In the genomic region with DNA sequence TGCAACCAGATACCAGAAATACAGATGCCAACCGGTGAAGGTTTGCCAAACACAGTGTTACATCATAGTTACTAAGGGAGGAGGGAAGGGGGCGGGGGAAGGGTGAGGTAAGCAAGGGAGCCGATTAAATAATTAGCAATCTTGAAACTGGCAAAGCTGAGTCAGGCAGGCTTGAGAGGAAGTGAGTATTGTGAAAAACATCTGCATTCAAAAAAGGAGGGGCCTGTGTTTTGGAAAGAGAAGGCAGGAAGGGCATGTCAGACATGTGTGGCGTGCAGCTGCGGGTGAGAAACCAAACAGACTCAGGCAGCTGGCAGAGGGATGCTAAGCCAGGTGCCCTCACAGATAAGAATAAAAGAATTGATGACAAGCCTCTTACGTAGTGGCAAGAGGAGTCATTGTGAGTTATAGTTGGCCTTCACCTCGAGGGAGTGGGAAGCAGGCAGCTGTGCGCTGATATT, we compare ENCODE assay signal across 9 mouse cellular contexts. TPM values are rescaled to one million over a fixed set of nuclear protein-coding genes. Genes with fewer than 3 reads are reported as not detected.
DNase-seq lines count a peak whose midpoint lies in the region; ATAC-seq and TF ChIP-seq lines count a peak whose summit lies in the region.
"Had no signal": no experiment of that assay in that cellular context is flagged by ENCODE, and none has a peak within 500 bp of the region (broad histone marks: within the 10 kb centered on the region; RNA-seq: fewer than 3 reads in every experiment).

No protein-coding gene starts in this region.

- no peaks in the 10 kb centered on the region for H3K36me3 ChIP-seq in heart, postnatal 0 days (replicated peaks; ENCODE audit: control insufficient read depth, insufficient read depth, low read length)
- H3K36me3 ChIP-seq in megakaryocyte, embryonic 14.5 days (replicated peaks; ENCODE audit: low read length), result peaks cover 16% of the 10 kb centered on the region
- peaks cover 8% of the 10 kb centered on the region for H3K36me3 ChIP-seq in midbrain, embryonic 10.5 days
- H3K36me3 ChIP-seq in midbrain, embryonic 14.5 days (ENCODE audit: control insufficient read depth, insufficient read depth, low read length), result 0 out of 2 replicates have a peak, but pooled peaks cover 3% of the 10 kb centered on the region

- ATAC-seq in heart, postnatal 0 days (ENCODE audit: insufficient read depth, low read depth), result no peak
- ATAC-seq in midbrain, embryonic 14.5 days (ENCODE audit: low FRiP score, low TSS enrichment), result no peak

- H3K27me3 ChIP-seq in heart, postnatal 0 days (ENCODE audit: control insufficient read depth, insufficient read depth, low read length), result no peaks in the 10 kb centered on the region
- H3K27me3 ChIP-seq in megakaryocyte, embryonic 14.5 days (replicated peaks), result peaks cover 17% of the 10 kb centered on the region
- no peaks in the 10 kb centered on the region for H3K27me3 ChIP-seq in midbrain, embryonic 10.5 days (ENCODE audit: low read depth, poor library complexity, severe bottlenecking)
- H3K27me3 ChIP-seq in midbrain, embryonic 14.5 days (ENCODE audit: control insufficient read depth, insufficient read depth, low read length), result no peaks in the 10 kb centered on the region
- H3K27me3 ChIP-seq: limb, embryonic 15.5 days had no signal

- H3K4me2 ChIP-seq in heart, postnatal 0 days (ENCODE audit: low read depth, low read length), result no peak overlapping the region
- no peak overlapping the region for H3K4me2 ChIP-seq in midbrain, embryonic 14.5 days (ENCODE audit: low read length)
- H3K4me2 ChIP-seq: limb, embryonic 15.5 days had no signal

- no peaks in the 10 kb centered on the region; the same call in 1 of the 2 replicates for H3K4me1 ChIP-seq in heart, postnatal 0 days (ENCODE audit: control insufficient read depth, insufficient read depth)
- H3K4me1 ChIP-seq in megakaryocyte, embryonic 14.5 days, result peaks cover 68% of the 10 kb centered on the region
- peaks cover 20% of the 10 kb centered on the region for H3K4me1 ChIP-seq in midbrain, embryonic 10.5 days
- H3K4me1 ChIP-seq in midbrain, embryonic 14.5 days (ENCODE audit: control insufficient read depth, insufficient read depth, low read length), result peaks cover 6% of the 10 kb centered on the region

- 0 out of 2 replicates have a peak overlapping the region, but pooled peaks have one; percentile 11 for H3K27ac ChIP-seq in heart, postnatal 0 days (ENCODE audit: low read depth)
- H3K27ac ChIP-seq in midbrain, embryonic 10.5 days (replicated peaks), result no peak overlapping the region
- no peak overlapping the region for H3K27ac ChIP-seq in midbrain, embryonic 14.5 days (replicated peaks; ENCODE audit: low read depth, low read length)
- H3K27ac ChIP-seq: limb, embryonic 15.5 days had no signal

- DNase-seq in 3134 (ENCODE audit: extremely low read depth, insufficient read length, low spot score) (peak; percentile 80), MEL-GATA-1-ER (ENCODE audit: extremely low read depth, low read depth) (peak; percentile 50)
- DNase-seq in heart, postnatal 0 days (ENCODE audit: low spot score), result peak; percentile 29
- no peak for DNase-seq in frontal cortex, postnatal 10 days (ENCODE audit: low spot score in 2 of 2)
- no peak for DNase-seq in cerebellum, postnatal 10 days
- no peak for DNase-seq in midbrain, embryonic 10.5 days (ENCODE audit: low spot score)
- no peak for DNase-seq in midbrain, embryonic 14.5 days

- no peak overlapping the region for H3K4me3 ChIP-seq in heart, postnatal 0 days (ENCODE audit: low read depth, low read length)
- peak overlapping the region; percentile 59 for H3K4me3 ChIP-seq in megakaryocyte, embryonic 14.5 days (replicated peaks)
- H3K4me3 ChIP-seq in midbrain, embryonic 10.5 days, result no peak overlapping the region
- H3K4me3 ChIP-seq in midbrain, embryonic 14.5 days (replicated peaks; ENCODE audit: low read depth, low read length), result no peak overlapping the region
- H3K4me3 ChIP-seq: limb, embryonic 15.5 days had no signal

- no peaks in the 10 kb centered on the region for H3K9me3 ChIP-seq in heart, postnatal 0 days (replicated peaks; ENCODE audit: control insufficient read depth, low read length)
- no peaks in the 10 kb centered on the region for H3K9me3 ChIP-seq in megakaryocyte, embryonic 14.5 days
- H3K9me3 ChIP-seq in midbrain, embryonic 10.5 days (replicated peaks), result no peaks in the 10 kb centered on the region
- no peaks in the 10 kb centered on the region for H3K9me3 ChIP-seq in midbrain, embryonic 14.5 days (ENCODE audit: control insufficient read depth, low read length)
- H3K9me3 ChIP-seq: limb, embryonic 15.5 days had no signal

- H3K9ac ChIP-seq in heart, postnatal 0 days (replicated peaks; ENCODE audit: low read depth, low read length), result no peak overlapping the region
- no peak overlapping the region for H3K9ac ChIP-seq in midbrain, embryonic 14.5 days (replicated peaks; ENCODE audit: low read length)
- H3K9ac ChIP-seq: limb, embryonic 15.5 days had no signal

- 26% methylated on average over 8 of the region's 8 CpGs for whole genome bisulfite sequencing in heart, postnatal 0 days
- 78% methylated on average over 8 of the region's 8 CpGs for WGBS in midbrain, embryonic 10.5 days
- WGBS in midbrain, embryonic 14.5 days, result 77% methylated on average over 8 of the region's 8 CpGs

- TF ChIP-seq EP300 in heart, postnatal 0 days (IDR thresholded peaks at IDR 0.05; ENCODE audit: low read depth), result no peak

- TF ChIP-seq CTCF in heart, postnatal 0 days (IDR thresholded peaks at IDR 0.05; ENCODE audit: low read depth), result no peak

RNA-seq across cellular contexts. Expression of a gene that starts 2.4 kb away (rescaled TPM):
- total RNA-seq in heart, postnatal 0 days (2014; rRNA removed; ENCODE audit: low replicate concordance), result 35.6 and 36.8 TPM in 2 replicates
- 20.8 and 21.8 TPM in 2 replicates for polyA plus RNA-seq in heart, postnatal 0 days (2015; fragmentation: Nextera tagmentation; extraction: Ambion mirVana)
- polyA plus RNA-seq in megakaryocyte, embryonic 14.5 days (2012; ENCODE audit: insufficient read depth, low replicate concordance), result 9.5 and 9.9 TPM in 2 replicates
- 30.1 and 34.4 TPM in 2 replicates for polyA plus RNA-seq in midbrain, embryonic 10.5 days (2016; fragmentation: Nextera tagmentation; extraction: Ambion mirVana)
- polyA plus RNA-seq in midbrain, embryonic 14.5 days (2014; fragmentation: Nextera tagmentation; extraction: Ambion mirVana), result 39.4 and 48.5 TPM in 2 replicates

RNA-seq across cellular contexts. Expression of a gene that starts 10.7 kb away (rescaled TPM):
- total RNA-seq in heart, postnatal 0 days (2014; rRNA removed; ENCODE audit: low replicate concordance), result 0.85 and 1.3 TPM in 2 replicates
- 0.11 and 0.27 TPM in 2 replicates for polyA plus RNA-seq in heart, postnatal 0 days (2015; fragmentation: Nextera tagmentation; extraction: Ambion mirVana)
- 1.1 and 2.7 TPM in 2 replicates for polyA plus RNA-seq in megakaryocyte, embryonic 14.5 days (2012; ENCODE audit: insufficient read depth, low replicate concordance)
- 0.27 and 0.42 TPM in 2 replicates for polyA plus RNA-seq in midbrain, embryonic 10.5 days (2016; fragmentation: Nextera tagmentation; extraction: Ambion mirVana)
- polyA plus RNA-seq in midbrain, embryonic 14.5 days (2014; fragmentation: Nextera tagmentation; extraction: Ambion mirVana), result 0.14 and 0.36 TPM in 2 replicates

RNA-seq across cellular contexts. Expression of a gene that starts 21.0 kb away (rescaled TPM):
- total RNA-seq in heart, postnatal 0 days (2014; rRNA removed; ENCODE audit: low replicate concordance), result 51.9 and 58.1 TPM in 2 replicates
- 62.9 and 65.0 TPM in 2 replicates for polyA plus RNA-seq in heart, postnatal 0 days (2015; fragmentation: Nextera tagmentation; extraction: Ambion mirVana)
- 1.2 and 3.7 TPM in 2 replicates for polyA plus RNA-seq in megakaryocyte, embryonic 14.5 days (2012; ENCODE audit: insufficient read depth, low replicate concordance)
- polyA plus RNA-seq in midbrain, embryonic 10.5 days (2016; fragmentation: Nextera tagmentation; extraction: Ambion mirVana), result 67.6 and 71.2 TPM in 2 replicates
- polyA plus RNA-seq in midbrain, embryonic 14.5 days (2014; fragmentation: Nextera tagmentation; extraction: Ambion mirVana), result 60.1 and 65.1 TPM in 2 replicates

RNA-seq across cellular contexts. Expression of a gene that starts 21.1 kb away (rescaled TPM):
- total RNA-seq in heart, postnatal 0 days (2014; rRNA removed; ENCODE audit: low replicate concordance), result 20.2 and 26.3 TPM in 2 replicates
- 13.1 and 14.2 TPM in 2 replicates for polyA plus RNA-seq in heart, postnatal 0 days (2015; fragmentation: Nextera tagmentation; extraction: Ambion mirVana)
- polyA plus RNA-seq in megakaryocyte, embryonic 14.5 days (2012; ENCODE audit: insufficient read depth, low replicate concordance), result 18.3 and 25.1 TPM in 2 replicates
- polyA plus RNA-seq in midbrain, embryonic 10.5 days (2016; fragmentation: Nextera tagmentation; extraction: Ambion mirVana), result 50.6 and 60.8 TPM in 2 replicates
- polyA plus RNA-seq in midbrain, embryonic 14.5 days (2014; fragmentation: Nextera tagmentation; extraction: Ambion mirVana), result 25.0 and 31.2 TPM in 2 replicates

RNA-seq across cellular contexts. Expression of a gene that starts 33.8 kb away (rescaled TPM):
- 0.31 and 0.34 TPM in 2 replicates for total RNA-seq in heart, postnatal 0 days (2014; rRNA removed; ENCODE audit: low replicate concordance)
- polyA plus RNA-seq in heart, postnatal 0 days (2015; fragmentation: Nextera tagmentation; extraction: Ambion mirVana), result 2.8 and 3.6 TPM in 2 replicates
- 1.5 and 3.3 TPM in 2 replicates for polyA plus RNA-seq in megakaryocyte, embryonic 14.5 days (2012; ENCODE audit: insufficient read depth, low replicate concordance)
- 0.22 and 0.23 TPM in 2 replicates for polyA plus RNA-seq in midbrain, embryonic 10.5 days (2016; fragmentation: Nextera tagmentation; extraction: Ambion mirVana)
- 0.18 and 0.19 TPM in 2 replicates for polyA plus RNA-seq in midbrain, embryonic 14.5 days (2014; fragmentation: Nextera tagmentation; extraction: Ambion mirVana)

Comparison
In these comparisons a context has a peak if more than half of its experiments do, and no peak if none do; other contexts are left out.
1. DNase-seq: peak in 3134 (single experiment), MEL-GATA-1-ER (single experiment) and heart, postnatal 0 days (single experiment); none in frontal cortex, postnatal 10 days (0 of 2), cerebellum, postnatal 10 days (0 of 2), midbrain, embryonic 10.5 days (single experiment) and midbrain, embryonic 14.5 days (single experiment).
2. RNA of a gene that starts 21.0 kb away (polyA plus RNA-seq): 67.6 to 71.2 TPM in midbrain, embryonic 10.5 days, 60.1 to 65.1 TPM in midbrain, embryonic 14.5 days and 62.9 to 65.0 TPM in heart, postnatal 0 days; 1.2 to 3.7 TPM in megakaryocyte, embryonic 14.5 days; every median in the first group is over 10 times any median in the second.